Mouse (Mus musculus) midbrain, embryonic 13.5 days (tissue): ENCODE measurements around the gene Gm11937. TPM values are rescaled to one million over a fixed set of nuclear protein-coding genes. Genes with fewer than 3 reads are reported as not detected.
"Not testable (repeated sequence)": the region's sequence is repeated elsewhere in the genome, so short reads cannot be mapped to it uniquely, and the experiment has no call there.

ENCODE experiments used
- ATAC-seq: fragments of 200-750 bp; cut with Nextera tagmentation; 2 replicates; pipeline ENCODE4 v1.8.0; 2017; ENCODE audit warnings: mild to moderate bottlenecking, moderate TSS enrichment, moderate library complexity
- H3K27ac ChIP-seq: fragments of 300-500 bp; sonication (generic); 2 replicates; pipeline ENCODE4 v1.5.1; 2015; ENCODE audit warnings: inconsistent platforms, mild to moderate bottlenecking, moderate library complexity
- H3K27me3 ChIP-seq: fragments of 300-500 bp; sonication (generic); 2 replicates; pipeline ENCODE4 v1.6.1; 2015; ENCODE audit warnings: mild to moderate bottlenecking, inconsistent platforms
- H3K36me3 ChIP-seq: fragments of 300-500 bp; sonication (generic); 2 replicates; pipeline ENCODE4 v1.6.1; 2015; ENCODE audit warnings: mild to moderate bottlenecking, inconsistent platforms
- H3K4me1 ChIP-seq: fragments of 300-500 bp; sonication (generic); replicated peaks from 2 replicates; pipeline ENCODE4 v1.6.1; 2015; ENCODE audit warnings: inconsistent platforms
- H3K4me2 ChIP-seq: fragments of 300-500 bp; sonication (generic); replicated peaks from 2 replicates; pipeline ENCODE4 v1.6.1; 2015; ENCODE audit warnings: moderate library complexity, mild to moderate bottlenecking, inconsistent platforms
- H3K4me3 ChIP-seq: fragments of 300-500 bp; sonication (generic); replicated peaks from 2 replicates; pipeline ENCODE4 v1.5.1; 2015; ENCODE audit warnings: mild to moderate bottlenecking, inconsistent platforms
- H3K9ac ChIP-seq: fragments of 300-500 bp; sonication (generic); replicated peaks from 2 replicates; pipeline ENCODE4 v1.6.1; 2015; ENCODE audit warnings: mild to moderate bottlenecking, inconsistent platforms
- H3K9me3 ChIP-seq: fragments of 300-500 bp; sonication (generic); 2 replicates; pipeline ENCODE4 v1.6.1; 2016; ENCODE audit warnings: mild to moderate bottlenecking, inconsistent platforms
- WGBS: fragments of 180-500 bp; shearing (Covaris S2); methylation state at CpG from one replicate; pipeline ENCODE4 v1.1.7; 2015; 5-methylcytosine and 5-hydroxymethylcytosine counted together
- polyA plus RNA-seq: library from polyadenylated mRNA; unstranded; fragments of >200 nt; fragmentation: Nextera tagmentation; extraction: Ambion mirVana; gene quantifications from 2 replicates; pipeline ENCODE4 v1.2.1, GENCODE M21; 2015

Gm11937 gene
- polyA plus RNA-seq: not detected in 2 replicates

DNA sequence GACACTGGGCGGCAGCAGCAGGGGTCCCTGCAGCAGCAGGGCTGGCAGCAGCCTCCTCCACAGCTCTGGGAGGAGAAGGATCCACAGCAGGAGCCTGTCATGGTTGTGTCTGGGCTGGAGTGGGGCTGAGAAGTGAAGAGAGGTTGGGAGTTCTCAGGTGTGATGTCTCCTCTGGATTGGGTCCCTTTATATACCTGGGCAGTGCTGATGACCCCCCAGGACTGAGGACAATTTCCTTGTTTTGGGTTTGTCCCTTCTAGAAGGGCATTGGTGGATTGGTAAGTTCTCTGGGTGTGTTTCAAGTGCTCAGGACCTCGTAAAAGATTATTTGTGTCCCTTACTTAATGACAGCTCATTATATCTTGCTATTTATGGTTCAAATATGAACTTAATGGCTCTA is at the start of gene Gm11937:
TSS of gene Gm11937 (minus strand) at position 101 of the 400 bp plus-strand sequence.
- ATAC-seq, H3K9me3 ChIP-seq, H3K36me3 ChIP-seq, H3K4me2 ChIP-seq, H3K9ac ChIP-seq, H3K4me1 ChIP-seq, H3K4me3 ChIP-seq, H3K27me3 ChIP-seq, H3K27ac ChIP-seq: not testable (repeated sequence)
- 72% methylated on average over 2 of the region's 2 CpGs for WGBS

DNA sequence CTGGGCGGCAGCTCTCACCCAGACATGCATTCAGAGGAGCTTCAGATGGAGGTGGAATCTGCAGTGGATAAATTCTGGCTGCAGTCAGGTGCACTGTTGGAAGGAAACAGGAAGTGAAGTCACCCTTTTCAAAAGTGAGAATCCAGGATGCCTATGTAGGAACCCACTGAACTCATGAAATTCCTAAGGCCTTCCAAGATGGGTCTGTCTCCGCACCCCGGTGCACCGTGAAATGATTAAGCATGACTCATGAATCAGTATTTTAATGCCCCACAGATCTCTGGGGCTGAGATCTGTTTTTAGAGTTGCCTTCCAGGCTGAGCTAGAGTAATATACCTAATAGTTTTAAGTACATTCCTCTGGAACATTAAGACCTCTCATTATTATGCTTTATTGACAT is 49.3 kb upstream of the Gm11937 start:
- H3K27ac ChIP-seq: no peak overlapping the region
- no peaks in the 10 kb centered on the region for H3K27me3 ChIP-seq
- no peaks in the 10 kb centered on the region for H3K4me1 ChIP-seq
- no peaks in the 10 kb centered on the region for H3K36me3 ChIP-seq
- no peaks in the 10 kb centered on the region for H3K9me3 ChIP-seq
- no peak for ATAC-seq
- no peak overlapping the region for H3K4me3 ChIP-seq
- WGBS: 91% methylated on average over 4 of the region's 4 CpGs
- H3K4me2 ChIP-seq: no peak overlapping the region
- no peak overlapping the region for H3K9ac ChIP-seq

GRCm38 (mm10) chr11:99658467-99659010 is 48.5 kb upstream of the Gm11937 start, which contains the start of gene Gm11563:
Gene Gm11563, minus strand, starts transcription at chr11:99658960.
- not testable (repeated sequence) for H3K27me3 ChIP-seq, H3K9ac ChIP-seq, H3K36me3 ChIP-seq, H3K4me1 ChIP-seq, H3K4me2 ChIP-seq, H3K9me3 ChIP-seq, H3K4me3 ChIP-seq, ATAC-seq, H3K27ac ChIP-seq
- 80% methylated on average over 10 of the region's 10 CpGs for WGBS

GRCm38 (mm10) chr11:99657051-99657450 is 47.1 kb upstream of the Gm11937 start:
- WGBS: 61% methylated on average over 5 of the region's 5 CpGs
- H3K27ac ChIP-seq: no peak overlapping the region
- no peak for ATAC-seq

GRCm38 (mm10) chr11:99650136-99650535 is 40.1 kb upstream of the Gm11937 start, which contains the start of gene Gm11555:
Gene Gm11555, minus strand, starts transcription at chr11:99650236.
- Histone ChIP-seq H3K9me3 (no peaks in the 10 kb centered on the region), H3K4me3 (no peak within 1 kb of the TSS), H3K36me3 (no peaks in the 10 kb centered on the region), H3K4me2 (no peak within 1 kb of the TSS), H3K27me3 (no peaks in the 10 kb centered on the region), H3K4me1 (no peaks in the 10 kb centered on the region), H3K27ac (no peak within 1 kb of the TSS), H3K9ac (no peak within 1 kb of the TSS)
- WGBS: 88% methylated on average over 2 of the region's 2 CpGs
- no peak for ATAC-seq

More at GRCm38 (mm10) chr11:99657051-99657450, 47.1 kb upstream of the Gm11937 start:
- Histone ChIP-seq H3K27me3 (no peaks in the 10 kb centered on the region), H3K4me2 (no peak overlapping the region), H3K4me1 (no peaks in the 10 kb centered on the region), H3K4me3 (no peak overlapping the region), H3K9ac (no peak overlapping the region), H3K36me3 (no peaks in the 10 kb centered on the region), H3K9me3 (no peaks in the 10 kb centered on the region)

GRCm38 (mm10) chr11:99646444-99646843 is 36.5 kb upstream of the Gm11937 start:
- no peaks in the 10 kb centered on the region for H3K9me3 ChIP-seq
- no peaks in the 10 kb centered on the region for H3K4me1 ChIP-seq
- no peak overlapping the region for H3K4me2 ChIP-seq
- no peaks in the 10 kb centered on the region for H3K36me3 ChIP-seq
- no peaks in the 10 kb centered on the region for H3K27me3 ChIP-seq
- no peak for ATAC-seq
- no peak overlapping the region for H3K4me3 ChIP-seq
- no peak overlapping the region for H3K9ac ChIP-seq
- H3K27ac ChIP-seq: no peak overlapping the region
- 89% methylated on average over 15 of the region's 15 CpGs for WGBS

DNA sequence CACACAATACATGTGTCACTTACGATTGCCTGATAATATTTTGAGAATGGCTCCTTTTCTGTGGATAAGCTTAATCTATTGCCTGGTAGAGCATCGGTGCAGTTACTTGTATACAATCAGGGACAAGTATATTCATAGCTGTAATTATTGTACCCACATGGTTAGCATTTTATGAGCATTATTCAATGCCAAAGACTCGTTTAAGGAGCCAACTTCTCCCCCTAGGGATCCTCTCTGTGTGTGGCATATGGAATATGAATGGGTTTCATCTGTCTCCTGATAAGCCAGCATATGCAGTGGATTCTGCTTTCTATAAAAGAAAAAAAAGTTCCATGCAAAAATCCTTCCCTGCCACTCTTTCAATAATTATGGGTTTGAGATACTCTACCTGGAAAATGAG is 34.4 kb upstream of the Gm11937 start:
- Histone ChIP-seq H3K27ac (no peak overlapping the region), H3K36me3 (no peaks in the 10 kb centered on the region), H3K9ac (no peak overlapping the region), H3K4me1 (no peaks in the 10 kb centered on the region), H3K4me2 (no peak overlapping the region), H3K27me3 (no peaks in the 10 kb centered on the region), H3K9me3 (no peaks in the 10 kb centered on the region), H3K4me3 (no peak overlapping the region)
- no peak for ATAC-seq
- 70% methylated on average over 3 of the region's 3 CpGs for WGBS

DNA sequence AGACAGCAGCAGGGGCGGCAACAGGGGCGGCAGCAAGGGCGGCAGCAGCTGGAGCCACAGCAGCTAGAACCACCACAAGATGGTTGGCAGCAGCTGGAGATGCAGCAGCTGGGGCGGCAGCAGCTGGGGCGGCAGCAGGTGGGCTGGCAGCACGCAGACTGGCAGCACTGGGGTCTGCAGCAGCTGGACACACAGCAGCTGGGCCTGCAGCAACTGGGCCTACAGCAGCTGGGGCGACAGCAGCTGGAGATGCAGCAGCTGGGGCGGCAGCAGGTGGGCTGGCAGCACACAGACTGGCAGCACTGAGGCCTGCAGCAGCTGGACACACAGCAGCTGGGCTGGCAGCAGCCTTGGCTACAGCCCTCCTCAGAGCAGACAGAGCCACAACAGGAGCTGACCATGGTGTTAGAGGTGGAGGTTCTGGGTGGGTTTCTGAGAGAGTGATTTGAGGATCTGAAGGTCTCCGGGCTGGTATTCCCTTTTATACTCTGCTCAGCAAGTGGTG is 33.7 kb upstream of the Gm11937 start, which contains the start of gene Krtap4-7:
TSS of gene Krtap4-7 (minus strand) at position 455 of the 505 bp plus-strand sequence.
- H3K9ac ChIP-seq, H3K4me1 ChIP-seq, ATAC-seq, H3K4me3 ChIP-seq, H3K4me2 ChIP-seq, H3K27me3 ChIP-seq, H3K36me3 ChIP-seq, H3K27ac ChIP-seq, H3K9me3 ChIP-seq: not testable (repeated sequence)
- WGBS: 87% methylated on average over 9 of the region's 9 CpGs

DNA sequence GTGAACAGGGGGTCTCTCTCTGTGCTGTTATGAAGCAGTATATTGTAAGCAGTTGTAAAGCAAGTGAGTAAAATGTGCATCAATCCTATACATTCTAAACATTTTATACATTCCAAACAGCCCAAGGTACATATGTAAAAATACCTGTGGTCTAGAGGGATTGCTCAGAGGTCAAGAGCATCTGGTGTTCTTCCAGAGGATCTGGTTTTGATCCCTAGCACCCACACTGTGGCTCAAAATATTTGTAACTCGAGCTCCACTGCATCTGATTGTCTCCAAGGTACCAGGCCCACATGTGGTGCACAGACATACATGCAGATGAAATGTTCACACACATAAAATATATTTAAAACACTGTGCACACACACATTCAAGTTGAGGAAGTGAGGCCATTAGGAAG is 30.9 kb upstream of the Gm11937 start:
- Histone ChIP-seq H3K4me2 (no peak overlapping the region), H3K27me3 (no peaks in the 10 kb centered on the region), H3K9ac (no peak overlapping the region), H3K36me3 (no peaks in the 10 kb centered on the region), H3K27ac (no peak overlapping the region), H3K4me1 (no peaks in the 10 kb centered on the region), H3K4me3 (no peak overlapping the region), H3K9me3 (no peaks in the 10 kb centered on the region)
- 47% methylated on average over 1 of the region's 1 CpGs for WGBS
- no peak for ATAC-seq

DNA sequence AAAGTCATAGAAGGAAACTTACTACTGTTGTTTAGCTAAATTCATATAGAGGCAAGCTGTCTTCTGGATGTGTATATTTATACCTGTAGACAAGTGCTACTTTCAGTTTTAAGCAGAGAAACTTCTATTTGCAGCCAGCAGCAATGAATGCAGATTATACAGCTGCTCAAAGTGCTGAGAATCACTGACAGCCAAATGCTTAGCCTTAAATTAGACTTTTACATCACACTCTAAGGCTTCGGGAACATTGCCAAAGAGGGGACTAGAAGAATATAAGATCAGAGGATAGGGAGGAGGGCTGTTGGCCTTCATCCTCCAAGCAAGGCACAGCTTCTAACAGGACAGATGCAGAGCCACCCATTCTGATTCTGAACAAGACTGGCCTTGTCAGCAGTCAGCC is 27.1 kb upstream of the Gm11937 start:
- Histone ChIP-seq H3K4me1 (no peaks in the 10 kb centered on the region), H3K36me3 (no peaks in the 10 kb centered on the region), H3K9ac (no peak overlapping the region), H3K27ac (no peak overlapping the region), H3K9me3 (no peaks in the 10 kb centered on the region), H3K4me2 (no peak overlapping the region), H3K27me3 (no peaks in the 10 kb centered on the region), H3K4me3 (no peak overlapping the region)
- WGBS: 73% methylated on average over 1 of the region's 1 CpGs
- no peak for ATAC-seq

DNA sequence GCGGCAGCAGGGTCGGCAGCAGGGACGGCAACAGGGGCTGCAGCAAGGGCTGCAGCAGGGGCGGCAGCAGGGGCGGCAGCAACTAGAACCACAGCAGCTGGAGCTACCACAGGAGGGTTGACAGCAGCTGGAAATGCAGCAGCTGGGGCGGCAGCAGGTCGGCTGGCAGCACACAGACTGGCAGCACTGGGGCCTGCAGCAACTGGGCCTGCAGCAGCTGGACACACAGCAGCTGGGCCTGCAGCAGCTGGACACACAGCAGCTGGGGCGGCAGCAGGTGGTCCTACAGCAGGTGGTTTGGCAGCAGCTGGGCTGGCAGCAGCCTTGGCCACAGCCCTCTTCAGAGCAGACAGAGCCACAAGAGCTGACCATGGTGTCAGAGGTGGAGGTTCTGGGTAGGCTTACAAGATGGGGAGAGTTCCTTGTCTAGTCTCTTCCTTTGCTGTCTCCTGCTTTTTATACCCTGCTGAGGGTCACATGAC is 24.7 kb upstream of the Gm11937 start, which contains the start of gene Krtap4-2:
TSS of gene Krtap4-2 (minus strand) at position 432 of the 482 bp plus-strand sequence.
- Histone ChIP-seq H3K9ac (0 out of 2 replicates have a peak within 1 kb of the TSS, but pooled peaks have one; percentile 3), H3K4me3 (no peak within 1 kb of the TSS), H3K27me3 (no peaks in the 10 kb centered on the region), H3K9me3 (no peaks in the 10 kb centered on the region), H3K36me3 (no peaks in the 10 kb centered on the region), H3K4me1 (no peaks in the 10 kb centered on the region), H3K27ac (no peak within 1 kb of the TSS), H3K4me2 (no peak within 1 kb of the TSS)
- WGBS: 37% methylated on average over 8 of the region's 8 CpGs
- no peak for ATAC-seq

DNA sequence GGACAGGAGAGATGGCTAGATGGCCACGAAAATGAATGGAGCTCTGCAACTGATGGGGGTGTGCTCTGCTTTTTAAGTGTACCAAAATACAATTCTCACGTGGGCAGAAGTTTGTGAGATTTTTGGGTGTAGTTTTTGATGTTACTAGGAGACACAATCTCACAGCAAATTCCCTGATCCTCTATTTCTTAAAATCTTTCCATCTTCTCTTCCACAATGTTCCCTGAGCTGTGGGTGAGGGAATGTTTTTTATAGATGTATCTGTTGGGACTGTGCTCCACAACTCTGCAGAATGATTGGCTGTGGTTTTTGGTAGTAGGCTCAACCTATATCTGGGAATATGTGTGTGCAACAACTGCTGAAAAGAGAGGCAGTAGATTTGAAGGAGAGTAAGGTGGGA is 23.3 kb upstream of the Gm11937 start:
- no peak for ATAC-seq
- no peaks in the 10 kb centered on the region for H3K9me3 ChIP-seq
- H3K4me2 ChIP-seq: no peak overlapping the region
- H3K4me1 ChIP-seq: no peaks in the 10 kb centered on the region
- H3K4me3 ChIP-seq: no peak overlapping the region
- H3K27ac ChIP-seq: no peak overlapping the region
- H3K27me3 ChIP-seq: no peaks in the 10 kb centered on the region
- WGBS: 77% methylated on average over 2 of the region's 2 CpGs
- H3K36me3 ChIP-seq: no peaks in the 10 kb centered on the region
- no peak overlapping the region for H3K9ac ChIP-seq

DNA sequence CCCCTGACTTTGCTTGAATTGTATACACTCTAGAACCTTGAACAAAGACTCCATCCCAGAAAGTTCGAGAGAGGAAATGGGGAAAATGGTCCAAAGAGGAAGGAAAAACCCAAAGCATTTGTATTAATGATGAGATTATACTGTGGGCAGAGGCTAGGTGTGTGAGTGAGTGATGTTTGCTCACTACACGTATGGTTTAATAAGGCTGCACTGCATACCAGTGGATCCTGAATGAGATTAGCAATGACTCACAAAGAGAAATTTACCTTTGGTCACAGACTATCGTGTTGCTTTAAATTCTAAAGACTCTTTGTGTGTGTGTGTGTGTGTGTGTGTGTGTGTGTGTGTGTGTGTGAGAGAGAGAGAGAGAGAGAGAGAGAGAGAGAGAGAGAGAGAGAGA is 20.9 kb upstream of the Gm11937 start:
- no peaks in the 10 kb centered on the region for H3K36me3 ChIP-seq
- no peak overlapping the region for H3K9ac ChIP-seq
- no peak overlapping the region for H3K4me2 ChIP-seq
- no peaks in the 10 kb centered on the region for H3K27me3 ChIP-seq
- no peaks in the 10 kb centered on the region for H3K4me1 ChIP-seq
- no peak overlapping the region for H3K27ac ChIP-seq
- 81% methylated on average over 3 of the region's 3 CpGs for WGBS
- H3K9me3 ChIP-seq: no peaks in the 10 kb centered on the region
- ATAC-seq: no peak
- H3K4me3 ChIP-seq: no peak overlapping the region
